Mouse (Mus musculus) stomach, postnatal 0 days (tissue): ENCODE measurements around the gene Ap5m1.

Experiments used
- CTCF ChIP-seq: IDR thresholded peaks from 2 replicates; pipeline ENCODE4 v1.5.1; 2016; ENCODE audit warnings: antibody characterized with exemption, low read depth, mild to moderate bottlenecking, moderate library complexity
- EP300 ChIP-seq: optimal IDR thresholded peaks from 2 replicates; pipeline ENCODE3; 2016; ENCODE audit warnings: antibody characterized with exemption

GRCm38 (mm10) chr14:49132391-49132790 is 66.5 kb downstream of the Ap5m1 start:
- TF ChIP-seq CTCF (no peak), EP300 (no peak)
